Mouse (Mus musculus): Measurements from ENCODE around the gene Olfr1349.
"Not testable (repeated sequence)": the region's sequence is repeated elsewhere in the genome, so short reads cannot be mapped to it uniquely, and the experiment has no call there.

Gene Olfr1349

GRCm38 (mm10) chr7:6522850-6523249 lies at the start of gene Olfr1349:
Olfr1349 (minus strand) TSS chr7:6522950.
- in situ Hi-C loops (cut with MboI; ENCODE audit: low sequenced_read_pairs) = no loop called here

- in situ Hi-C loops (cut with MboI; ENCODE audit: low sequenced_read_pairs) = no loop called here
Observed at GRCm38 (mm10) chr7:6564541-6564940, 41.8 kb upstream of the Olfr1349 start, which contains the start of gene Olfr1350. Olfr1350 (plus strand) TSS chr7:6564841.

- in situ Hi-C loops (cut with MboI; ENCODE audit: low sequenced_read_pairs) = no loop called here
Observed at GRCm38 (mm10) chr7:6526141-6526540, 3.4 kb upstream of the Olfr1349 start.

GRCm38 (mm10) chr7:6525001-6525400 lies 2.3 kb upstream of the Olfr1349 start:
- in situ Hi-C loops (cut with MboI; ENCODE audit: low sequenced_read_pairs) = no loop called here

- in situ Hi-C loops (cut with MboI; ENCODE audit: low sequenced_read_pairs) = no loop called here
Observed at GRCm38 (mm10) chr7:6521666-6522065, 1.1 kb downstream of the Olfr1349 start.

- in situ Hi-C loops (cut with MboI; ENCODE audit: low sequenced_read_pairs) = no loop called here
Observed at GRCm38 (mm10) chr7:6508648-6509047, 14.1 kb downstream of the Olfr1349 start, which contains the start of gene Olfr1348. Olfr1348 (minus strand) TSS chr7:6508748.

- in situ Hi-C loops (cut with MboI; ENCODE audit: low sequenced_read_pairs) = no loop called here
Observed at GRCm38 (mm10) chr7:6499655-6500054, 23.1 kb downstream of the Olfr1349 start, which contains the start of gene Olfr1347. Olfr1347 (minus strand) TSS chr7:6499755.

GRCm38 (mm10) chr7:6486841-6487240 lies 35.9 kb downstream of the Olfr1349 start, which contains the start of gene Olfr5:
Olfr5 (minus strand) TSS chr7:6486941.
- in situ Hi-C loops (cut with MboI; ENCODE audit: low sequenced_read_pairs) = no loop called here

GRCm38 (mm10) chr7:6477633-6478032 lies 45.1 kb downstream of the Olfr1349 start:
- in situ Hi-C loops (cut with MboI; ENCODE audit: low sequenced_read_pairs) = not testable (repeated sequence)

GRCm38 (mm10) chr7:6466951-6467350 lies 55.8 kb downstream of the Olfr1349 start, which contains the start of gene Olfr1346:
Olfr1346 (plus strand) TSS chr7:6467101.
- in situ Hi-C loops (cut with MboI; ENCODE audit: low sequenced_read_pairs) = no loop called here
